Mouse (Mus musculus) cerebellum, adult 11 months (tissue): ENCODE results near the gene Amtn.
"Not testable (repeated sequence)": the region's sequence is repeated elsewhere in the genome, so short reads cannot be mapped to it uniquely, and the experiment has no call there.

Experiments
- DNase-seq: peaks from one replicate; pipeline ENCODE4 v3.0.0; 2022

The Amtn gene

DNA sequence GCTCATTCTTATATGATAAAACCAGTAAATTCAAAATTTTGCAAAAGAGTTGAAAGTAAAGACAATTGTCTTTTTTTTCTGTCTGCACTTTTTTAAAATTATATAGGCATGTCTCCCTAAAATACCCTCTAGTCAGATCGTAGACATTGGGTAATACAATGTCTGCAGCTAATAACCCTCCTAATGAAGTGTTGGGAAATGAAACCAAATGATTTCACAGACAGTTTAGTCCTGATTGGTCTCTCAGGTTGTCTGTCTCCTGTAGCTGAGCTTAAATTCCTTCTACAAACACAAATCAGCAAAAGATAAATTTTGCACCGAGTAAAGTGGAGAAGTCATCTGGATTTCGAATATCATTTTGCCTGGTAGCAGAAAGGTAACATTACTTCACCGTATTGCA is at the start of gene Amtn:
TSS of gene Amtn (plus strand) at position 301 of the 400 bp plus-strand sequence.
- DNase-seq = no peak

- not testable (repeated sequence) for DNase-seq
Measured at GRCm38 (mm10) chr5:88348533-88348932, 27.4 kb upstream of the Amtn start.

DNA sequence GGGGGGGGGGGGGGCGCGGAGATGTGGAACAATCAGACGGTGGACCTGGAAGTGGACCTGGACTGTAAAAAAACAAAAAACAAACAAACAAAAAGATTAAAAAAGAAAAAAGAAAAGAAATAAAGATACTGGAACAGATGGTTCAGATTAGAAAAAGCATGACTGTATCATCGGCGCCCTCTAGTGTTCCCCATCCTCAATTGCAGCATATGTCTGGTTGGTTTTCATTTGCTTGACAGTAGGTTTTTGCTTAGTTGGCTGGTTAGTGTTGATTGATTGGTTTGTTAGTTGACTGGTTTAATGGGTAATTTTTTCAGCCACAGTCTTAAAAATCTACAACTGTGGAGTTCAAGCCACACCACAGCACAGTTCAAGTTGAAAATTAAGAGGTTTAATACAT is 11.1 kb upstream of the Amtn start:
- DNase-seq = no peak

DNA sequence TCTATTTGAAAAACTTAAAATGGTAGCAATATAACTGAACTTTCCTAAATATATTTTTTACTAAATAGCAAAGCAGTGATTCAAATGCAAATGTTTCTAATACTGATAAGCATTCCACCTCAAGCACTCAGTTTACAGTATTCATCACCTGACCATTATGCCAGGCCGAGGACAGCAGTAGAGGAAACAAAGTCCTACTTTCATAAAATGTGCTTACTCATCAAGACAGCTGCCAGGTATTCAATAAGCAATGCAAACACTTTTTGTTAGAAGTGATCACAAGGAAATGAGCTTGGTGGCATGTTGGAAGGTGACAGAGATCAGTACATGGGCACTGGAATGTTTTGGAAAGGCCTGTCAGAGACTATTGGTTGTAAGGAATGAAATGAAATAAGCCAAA is 9.0 kb upstream of the Amtn start:
- DNase-seq = no peak

DNA sequence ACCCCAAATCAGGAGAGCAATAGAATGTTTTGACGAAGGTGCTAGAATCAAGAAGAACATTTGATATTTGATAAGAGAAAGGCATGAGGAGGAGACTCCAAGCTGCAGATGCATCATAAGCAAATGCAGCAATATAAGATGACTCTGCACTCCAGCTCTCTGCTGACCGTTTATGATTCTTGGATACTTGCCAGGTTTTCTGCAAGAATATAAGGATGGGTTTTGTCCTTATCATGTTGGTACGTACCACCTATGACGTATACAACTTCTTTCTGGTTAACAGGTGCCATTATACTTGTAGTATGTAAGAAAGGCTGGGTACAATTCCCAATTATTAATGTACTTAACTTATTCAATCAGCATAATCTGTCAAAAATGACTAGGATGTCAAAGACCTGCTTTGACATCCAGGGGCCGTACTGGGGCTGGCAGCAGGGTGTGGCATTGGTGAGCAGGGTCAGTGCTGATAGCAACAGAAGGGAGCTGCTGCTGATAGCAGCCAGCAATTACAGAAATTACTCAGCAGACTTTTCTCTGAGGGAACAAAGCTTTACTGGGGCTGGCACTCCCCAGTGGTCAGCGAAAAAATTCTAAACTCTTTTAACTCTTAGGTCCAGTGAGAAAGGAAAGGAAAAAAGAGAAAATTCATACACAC is 5.2 kb upstream of the Amtn start:
- no peak for DNase-seq

GRCm38 (mm10) chr5:88372563-88372962 is 3.3 kb upstream of the Amtn start:
- no peak for DNase-seq

DNA sequence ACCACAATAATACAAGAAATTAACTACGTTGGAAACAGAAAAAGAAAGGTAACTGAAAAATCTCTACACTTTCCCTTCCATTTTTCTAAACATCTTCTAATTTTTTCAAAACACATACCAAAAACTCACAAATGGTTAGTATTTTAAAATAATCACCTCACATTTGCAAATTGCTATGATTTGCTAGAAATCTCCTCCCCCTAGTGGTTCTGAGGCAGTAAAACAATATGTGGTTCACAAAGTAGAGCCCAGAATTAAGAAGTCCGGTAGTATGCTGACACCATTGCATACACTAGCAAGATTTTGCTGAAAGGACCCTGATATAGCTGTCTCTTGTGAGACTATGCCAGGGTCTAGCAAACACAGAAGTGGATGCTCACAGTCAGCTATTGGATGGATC is 16.1 kb downstream of the Amtn start:
- not testable (repeated sequence) for DNase-seq

GRCm38 (mm10) chr5:88398581-88398980 is 22.7 kb downstream of the Amtn start:
- peak; percentile 8 for DNase-seq

DNA sequence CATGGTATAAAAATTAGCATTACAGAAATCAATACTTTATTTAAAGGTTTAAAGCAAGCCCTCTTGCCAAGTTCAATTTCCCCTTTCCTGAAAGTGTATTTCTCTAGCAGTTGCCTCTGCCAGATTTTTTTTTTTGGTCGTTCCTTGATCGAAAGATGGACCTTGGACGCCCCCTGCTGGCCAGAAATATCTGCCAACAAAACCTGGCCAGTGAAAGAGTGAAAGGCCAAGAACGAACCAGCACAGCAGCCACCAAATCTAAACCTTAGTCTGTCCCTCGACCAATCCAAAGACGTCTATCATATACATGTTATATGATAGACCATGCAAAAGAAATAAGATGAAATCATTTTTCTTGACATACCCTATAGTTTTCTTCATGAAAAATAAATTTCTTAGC is 23.9 kb downstream of the Amtn start:
- peak; percentile 42 for DNase-seq

GRCm38 (mm10) chr5:88401464-88401863 is 25.6 kb downstream of the Amtn start:
- no peak for DNase-seq

GRCm38 (mm10) chr5:88420319-88421065 is 44.6 kb downstream of the Amtn start:
- no peak for DNase-seq

GRCm38 (mm10) chr5:88424892-88425291 is 49.0 kb downstream of the Amtn start:
- not testable (repeated sequence) for DNase-seq

- DNase-seq = no peak
Measured at GRCm38 (mm10) chr5:88426753-88427152, 50.8 kb downstream of the Amtn start.
